Mouse (Mus musculus) hindbrain, postnatal 0 days (tissue): ENCODE data around the gene Pnpla3. TPM values are rescaled to one million over a fixed set of nuclear protein-coding genes. Genes with fewer than 3 reads are reported as not detected.

Source experiments
- ATAC-seq: fragments of 200-750 bp; cut with Nextera tagmentation; 2 replicates; pipeline ENCODE4 v1.8.0; 2017; ENCODE audit warnings: mild to moderate bottlenecking, moderate TSS enrichment, moderate library complexity
- DNase-seq: peaks from one replicate; pipeline ENCODE4 v3.0.0-alpha.2; 2015; ENCODE audit warnings: low spot score
- H3K27ac ChIP-seq: fragments of 300-500 bp; sonication (generic); 2 replicates; pipeline ENCODE4 v1.5.1; 2014; ENCODE audit warnings: mild to moderate bottlenecking
- H3K27me3 ChIP-seq: fragments of 300-500 bp; sonication (generic); 2 replicates; pipeline ENCODE4 v1.6.1; 2014; ENCODE audit warnings: low read length, mixed read lengths; ENCODE audit not compliant: insufficient read depth
- H3K36me3 ChIP-seq: fragments of 300-500 bp; sonication (generic); 2 replicates; pipeline ENCODE4 v1.6.1; 2014; ENCODE audit warnings: low read length, mixed read lengths; ENCODE audit not compliant: insufficient read depth
- H3K4me1 ChIP-seq: fragments of 300-500 bp; sonication (generic); 2 replicates; pipeline ENCODE4 v1.6.1; 2014; ENCODE audit warnings: antibody characterized with exemption, low read length, mixed read lengths; ENCODE audit not compliant: insufficient read depth
- H3K4me2 ChIP-seq: fragments of 300-500 bp; sonication (generic); 2 replicates; pipeline ENCODE4 v1.6.1; 2014; ENCODE audit warnings: low read depth, mild to moderate bottlenecking, low read length, moderate library complexity, mixed read lengths
- H3K4me3 ChIP-seq: fragments of 300-500 bp; sonication (generic); 2 replicates; pipeline ENCODE4 v1.5.1; 2014; ENCODE audit warnings: low read length
- H3K9ac ChIP-seq: fragments of 300-500 bp; sonication (generic); replicated peaks from 2 replicates; pipeline ENCODE4 v1.6.1; 2014; ENCODE audit warnings: mild to moderate bottlenecking, low read length, moderate library complexity, mixed read lengths
- H3K9me3 ChIP-seq: fragments of 300-500 bp; sonication (generic); 2 replicates; pipeline ENCODE4 v1.6.1; 2016; ENCODE audit warnings: low read length, mixed read lengths
- CTCF ChIP-seq: IDR thresholded peaks from 2 replicates; pipeline ENCODE4 v1.5.1; 2016; ENCODE audit warnings: antibody characterized with exemption, control low read depth, low read depth
- WGBS: fragments of 180-500 bp; shearing (Covaris S2); extraction: QIAGEN DNeasy Blood & Tissue Kit; methylation state at CpG from one replicate; pipeline ENCODE4 v1.1.7; 2014; 5-methylcytosine and 5-hydroxymethylcytosine counted together
- polyA plus RNA-seq: library from polyadenylated mRNA; unstranded; fragments of >200 nt; fragmentation: Nextera tagmentation; extraction: Ambion mirVana; gene quantifications from 2 replicates; pipeline ENCODE4 v1.2.1, GENCODE M21; 2015
- total RNA-seq: library from RNA; depleted of rRNA; stranded (reverse); fragments of >200 nt; gene quantifications from 2 replicates; pipeline ENCODE4 v1.2.3, GENCODE M21; 2014

Pnpla3 gene
- total and polyA plus RNA-seq, 2 experiments from 2014 or later: 6.2 to 15.4 TPM

GRCm38 (mm10) chr15:84216026-84216425 is 48.4 kb downstream of the Pnpla3 start:
- H3K4me2 ChIP-seq: no peak overlapping the region
- H3K9me3 ChIP-seq: no peaks in the 10 kb centered on the region
- ATAC-seq (no peak), DNase-seq (no peak)
- peaks cover 15% of the 10 kb centered on the region for H3K36me3 ChIP-seq
- no peak overlapping the region for H3K9ac ChIP-seq
- H3K4me3 ChIP-seq: no peak overlapping the region
- no peaks in the 10 kb centered on the region for H3K27me3 ChIP-seq
- peaks cover 12% of the 10 kb centered on the region; the same call in 1 of the 2 replicates for H3K4me1 ChIP-seq
- no peak for TF ChIP-seq CTCF
- H3K27ac ChIP-seq: 0 out of 2 replicates have a peak overlapping the region, but pooled peaks have one; percentile 42

- DNase-seq (peak; percentile 57), ATAC-seq (no peak)
- Histone ChIP-seq H3K4me1 (peaks cover 12% of the 10 kb centered on the region; the same call in 1 of the 2 replicates), H3K4me3 (no peak overlapping the region), H3K9me3 (no peaks in the 10 kb centered on the region), H3K27me3 (no peaks in the 10 kb centered on the region), H3K4me2 (no peak overlapping the region), H3K27ac (peak overlapping the region; percentile 42; the same call in 1 of the 2 replicates), H3K9ac (no peak overlapping the region), H3K36me3 (peaks cover 10% of the 10 kb centered on the region; the same call in 1 of the 2 replicates)
- no peak for TF ChIP-seq CTCF
- 31% methylated on average over 7 of the region's 7 CpGs for WGBS
Measured at GRCm38 (mm10) chr15:84216461-84217084, 48.9 kb downstream of the Pnpla3 start.

- H3K9me3 ChIP-seq: no peaks in the 10 kb centered on the region
- H3K36me3 ChIP-seq: peaks cover 8% of the 10 kb centered on the region; the same call in 1 of the 2 replicates
- 36% methylated on average over 23 of the region's 23 CpGs for WGBS
- peaks cover 12% of the 10 kb centered on the region; the same call in 1 of the 2 replicates for H3K4me1 ChIP-seq
- DNase-seq: no peak
- no peak for ATAC-seq
- H3K4me2 ChIP-seq: no peak overlapping the region
- no peak overlapping the region for H3K4me3 ChIP-seq
- H3K27ac ChIP-seq: no peak overlapping the region
- TF ChIP-seq CTCF: no peak
- H3K27me3 ChIP-seq: no peaks in the 10 kb centered on the region
- H3K9ac ChIP-seq: no peak overlapping the region
Measured at GRCm38 (mm10) chr15:84217969-84218782, 50.5 kb downstream of the Pnpla3 start.

- no peaks in the 10 kb centered on the region for H3K27me3 ChIP-seq
- WGBS: 25% methylated on average over 9 of the region's 9 CpGs
- no peaks in the 10 kb centered on the region for H3K9me3 ChIP-seq
- peaks cover 12% of the 10 kb centered on the region; the same call in 1 of the 2 replicates for H3K4me1 ChIP-seq
- DNase-seq (no peak), ATAC-seq (no peak)
- no peak overlapping the region for H3K27ac ChIP-seq
- no peak overlapping the region for H3K9ac ChIP-seq
- no peak overlapping the region for H3K4me3 ChIP-seq
- peaks cover 8% of the 10 kb centered on the region; the same call in 1 of the 2 replicates for H3K36me3 ChIP-seq
- no peak overlapping the region for H3K4me2 ChIP-seq
- TF ChIP-seq CTCF: no peak
Measured at GRCm38 (mm10) chr15:84218783-84219271, 51.2 kb downstream of the Pnpla3 start.

- no peak for TF ChIP-seq CTCF
- H3K4me3 ChIP-seq: no peak overlapping the region
- ATAC-seq (no peak), DNase-seq (no peak)
- no peaks in the 10 kb centered on the region for H3K36me3 ChIP-seq
- no peaks in the 10 kb centered on the region for H3K9me3 ChIP-seq
- H3K27me3 ChIP-seq: no peaks in the 10 kb centered on the region
- H3K9ac ChIP-seq: no peak overlapping the region
- H3K4me1 ChIP-seq: peaks cover 12% of the 10 kb centered on the region; the same call in 1 of the 2 replicates
- H3K27ac ChIP-seq: no peak overlapping the region
- WGBS: 70% methylated on average over 5 of the region's 5 CpGs
- no peak overlapping the region for H3K4me2 ChIP-seq
Measured at GRCm38 (mm10) chr15:84221539-84221938, 53.9 kb downstream of the Pnpla3 start.

GRCm38 (mm10) chr15:84223423-84223822 is 55.8 kb downstream of the Pnpla3 start:
- no peak overlapping the region for H3K27ac ChIP-seq
- 0 out of 2 replicates have a peak, but pooled peaks cover 3% of the 10 kb centered on the region for H3K4me1 ChIP-seq
- H3K9ac ChIP-seq: no peak overlapping the region
- H3K27me3 ChIP-seq: no peaks in the 10 kb centered on the region
- ATAC-seq (peak; percentile 62; the same call in 1 of the 2 replicates), DNase-seq (peak; percentile 64)
- no peaks in the 10 kb centered on the region for H3K36me3 ChIP-seq
- 28% methylated on average over 6 of the region's 6 CpGs for WGBS
- H3K4me3 ChIP-seq: no peak overlapping the region
- no peaks in the 10 kb centered on the region for H3K9me3 ChIP-seq
- peak; percentile 66 for TF ChIP-seq CTCF
- no peak overlapping the region for H3K4me2 ChIP-seq
